Mouse (Mus musculus) lung, postnatal 0 days (tissue): Measurements from ENCODE around the gene Pik3r6. TPM values are rescaled to one million over a fixed set of nuclear protein-coding genes. Genes with fewer than 3 reads are reported as not detected.

Source experiments
- ATAC-seq: fragments of 200-750 bp; cut with Nextera tagmentation; 2 replicates; pipeline ENCODE4 v1.8.0; 2017; ENCODE audit warnings: moderate library complexity
- DNase-seq: peaks from one replicate; pipeline ENCODE4 v3.0.0-alpha.2; 2016; ENCODE audit warnings: low spot score
- H3K27ac ChIP-seq: fragments of 300-500 bp; sonication (generic); 2 replicates; pipeline ENCODE4 v1.5.1; 2014; ENCODE audit warnings: antibody characterized with exemption, mild to moderate bottlenecking, low read length, mixed read lengths
- H3K27me3 ChIP-seq: fragments of 300-500 bp; sonication (generic); replicated peaks from 2 replicates; pipeline ENCODE4 v1.6.1; 2014; ENCODE audit warnings: low read length, mixed read lengths; ENCODE audit not compliant: insufficient read depth
- H3K36me3 ChIP-seq: fragments of 300-500 bp; sonication (generic); 2 replicates; pipeline ENCODE4 v1.6.1; 2014; ENCODE audit warnings: low read length, mixed read lengths; ENCODE audit not compliant: insufficient read depth
- H3K4me1 ChIP-seq: fragments of 300-500 bp; sonication (generic); 2 replicates; pipeline ENCODE4 v1.6.1; 2014; ENCODE audit warnings: antibody characterized with exemption, low read depth, low read length, mixed read lengths; ENCODE audit not compliant: insufficient read depth
- H3K4me2 ChIP-seq: fragments of 300-500 bp; sonication (generic); replicated peaks from 2 replicates; pipeline ENCODE4 v1.6.1; 2014; ENCODE audit warnings: low read depth, mild to moderate bottlenecking, low read length, moderate library complexity, mixed read lengths
- H3K4me3 ChIP-seq: fragments of 300-500 bp; sonication (generic); 2 replicates; pipeline ENCODE4 v1.5.1; 2014; ENCODE audit warnings: low read depth, low read length
- H3K9ac ChIP-seq: fragments of 300-500 bp; sonication (generic); replicated peaks from 2 replicates; pipeline ENCODE4 v1.6.1; 2014; ENCODE audit warnings: low read depth, mild to moderate bottlenecking
- H3K9me3 ChIP-seq: fragments of 300-500 bp; sonication (generic); 2 replicates; pipeline ENCODE4 v1.6.1; 2016; ENCODE audit warnings: low read length, mixed read lengths
- CTCF ChIP-seq: IDR thresholded peaks from 2 replicates; pipeline ENCODE4 v1.5.1; 2016; ENCODE audit warnings: antibody characterized with exemption, mild to moderate bottlenecking
- EP300 ChIP-seq: IDR thresholded peaks from 2 replicates; pipeline ENCODE4 v1.6.1; 2016; ENCODE audit warnings: antibody characterized with exemption, mild to moderate bottlenecking, control low read depth
- WGBS: fragments of 180-500 bp; shearing (Covaris S2); extraction: QIAGEN DNeasy Blood & Tissue Kit; methylation state at CpG from one replicate; pipeline ENCODE4 v1.1.7; 2014; 5-methylcytosine and 5-hydroxymethylcytosine counted together
- polyA plus RNA-seq: library from polyadenylated mRNA; unstranded; fragments of >200 nt; fragmentation: Nextera tagmentation; extraction: Ambion mirVana; gene quantifications from 2 replicates; pipeline ENCODE4 v1.2.1, GENCODE M21; 2015

Pik3r6 gene
- polyA plus RNA-seq, 1 experiment from 2014 or later = 6.8 TPM

DNA sequence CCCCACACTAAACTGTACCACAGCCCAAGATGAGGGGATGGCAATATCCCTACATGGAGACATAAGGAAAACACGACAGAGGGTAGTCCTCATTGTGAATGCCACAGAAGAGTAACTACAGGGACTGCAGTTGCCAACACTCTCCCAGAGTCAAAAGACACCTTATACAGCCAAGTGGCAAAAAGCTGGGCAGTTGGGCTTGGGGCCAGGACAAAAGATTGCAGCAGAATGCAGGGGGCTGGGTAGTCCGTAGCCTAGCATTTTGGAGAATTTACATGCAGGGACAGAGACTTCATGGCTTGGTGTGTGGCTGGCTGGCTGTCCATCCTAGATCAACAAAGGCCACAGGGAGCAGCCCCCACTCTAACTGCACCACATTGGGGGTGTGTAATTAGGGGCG is 18.4 kb upstream of the Pik3r6 start:
- Histone ChIP-seq H3K27ac (no peak overlapping the region), H3K9me3 (no peaks in the 10 kb centered on the region), H3K4me1 (no peaks in the 10 kb centered on the region), H3K9ac (no peak overlapping the region), H3K36me3 (no peaks in the 10 kb centered on the region), H3K27me3 (no peaks in the 10 kb centered on the region), H3K4me2 (no peak overlapping the region), H3K4me3 (no peak overlapping the region)
- TF ChIP-seq EP300 (no peak), CTCF (no peak)
- DNase-seq (no peak), ATAC-seq (no peak)
- 72% methylated on average over 3 of the region's 3 CpGs for WGBS

DNA sequence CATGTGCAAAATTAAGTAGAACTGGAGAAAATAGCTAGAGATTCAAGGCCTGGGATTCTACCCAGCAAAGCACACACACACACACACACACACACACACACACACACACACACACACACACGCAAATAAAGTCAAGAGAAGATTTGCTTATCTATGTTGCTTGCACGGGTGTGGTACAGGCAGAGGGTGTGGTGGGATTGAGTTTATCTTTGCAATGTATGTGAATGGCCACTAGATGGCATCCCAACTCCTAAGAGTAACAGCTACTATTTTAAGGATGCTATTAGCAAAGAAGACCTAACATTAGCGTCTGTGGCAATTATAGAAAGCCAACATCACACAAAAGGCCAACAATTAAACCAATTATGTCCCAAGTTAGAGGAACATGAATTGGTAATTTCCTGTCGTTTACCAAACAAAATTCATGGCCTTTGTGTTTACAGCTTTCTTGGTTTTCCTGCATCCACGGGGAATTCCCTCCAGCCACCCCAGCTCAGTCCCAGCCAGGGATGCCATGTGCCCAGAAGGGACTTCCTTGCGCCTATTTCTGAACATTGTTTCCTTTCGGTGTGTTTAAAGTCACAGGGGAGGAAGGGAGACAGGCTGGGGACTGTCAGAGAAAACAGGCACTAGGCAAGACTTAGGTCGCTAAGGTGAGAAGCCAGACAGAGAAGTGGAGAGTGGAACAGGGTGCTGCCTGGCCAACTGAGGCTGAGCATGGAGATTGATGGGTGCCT is 17.4 kb upstream of the Pik3r6 start:
- DNase-seq (peak; percentile 90), ATAC-seq (peak; percentile 29; the same call in 1 of the 2 replicates)
- WGBS = 34% methylated on average over 8 of the region's 8 CpGs
- no peaks in the 10 kb centered on the region for H3K36me3 ChIP-seq
- no peaks in the 10 kb centered on the region for H3K27me3 ChIP-seq
- no peak overlapping the region for H3K9ac ChIP-seq
- H3K4me2 ChIP-seq = no peak overlapping the region
- no peaks in the 10 kb centered on the region for H3K4me1 ChIP-seq
- no peak overlapping the region for H3K4me3 ChIP-seq
- TF ChIP-seq EP300 = no peak
- peak; percentile 91 for TF ChIP-seq CTCF
- H3K9me3 ChIP-seq = no peaks in the 10 kb centered on the region
- no peak overlapping the region for H3K27ac ChIP-seq

DNA sequence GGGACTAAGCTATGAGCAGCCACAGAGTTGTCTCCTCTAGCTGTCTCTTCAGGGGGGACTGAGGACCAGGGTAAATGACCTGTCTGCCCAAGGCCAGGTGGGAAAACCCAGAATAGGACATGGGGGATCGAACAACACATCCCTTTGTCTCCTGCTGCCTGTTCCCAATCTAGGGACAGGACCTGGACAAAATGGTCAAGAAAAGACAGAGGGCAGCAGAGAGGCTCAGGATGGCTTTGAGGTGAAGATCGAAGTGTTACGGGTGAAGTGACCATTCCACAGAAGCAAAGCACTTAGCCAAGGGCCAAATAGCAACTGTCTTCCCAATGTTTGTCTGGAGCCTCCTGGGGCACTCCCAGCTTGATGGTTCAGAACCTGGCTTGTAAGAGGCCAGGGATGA is 16.7 kb upstream of the Pik3r6 start:
- TF ChIP-seq EP300 = no peak
- peak; percentile 49 for TF ChIP-seq CTCF
- Histone ChIP-seq H3K9me3 (no peaks in the 10 kb centered on the region), H3K9ac (no peak overlapping the region), H3K27me3 (no peaks in the 10 kb centered on the region), H3K4me1 (no peaks in the 10 kb centered on the region), H3K4me2 (no peak overlapping the region), H3K36me3 (no peaks in the 10 kb centered on the region), H3K27ac (no peak overlapping the region), H3K4me3 (no peak overlapping the region)
- DNase-seq (no peak), ATAC-seq (no peak)
- 87% methylated on average over 3 of the region's 3 CpGs for WGBS

GRCm38 (mm10) chr11:68487720-68488119 is 15.1 kb upstream of the Pik3r6 start:
- no peaks in the 10 kb centered on the region for H3K4me1 ChIP-seq

DNA sequence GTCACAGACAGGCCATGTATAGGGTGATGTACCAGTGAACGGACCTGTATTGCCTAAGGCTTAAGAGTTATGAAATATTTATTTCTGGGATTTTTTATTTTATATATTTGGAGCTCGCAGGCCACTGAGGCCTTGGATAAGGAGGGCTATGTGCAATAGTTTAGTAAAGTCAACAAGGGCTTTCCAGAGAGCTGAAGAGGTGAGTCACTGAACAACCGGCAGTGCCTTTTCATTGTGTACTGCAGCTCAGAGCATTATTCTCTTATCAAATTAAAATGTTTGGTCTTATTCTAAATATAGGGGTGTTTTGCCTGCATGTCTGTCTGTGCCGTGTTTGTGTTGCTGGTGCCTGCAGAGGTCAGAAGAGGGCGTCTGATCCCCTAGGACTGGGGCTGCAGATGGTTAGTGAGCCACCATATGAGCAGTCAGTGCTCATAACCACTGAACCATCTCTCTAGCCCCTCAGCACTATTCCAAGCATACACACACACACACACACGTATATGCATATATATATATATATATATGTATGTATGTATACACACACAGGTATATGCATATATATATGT is 14.5 kb upstream of the Pik3r6 start:
- 43% methylated on average over 6 of the region's 6 CpGs for WGBS
- Histone ChIP-seq H3K36me3 (no peaks in the 10 kb centered on the region), H3K9me3 (no peaks in the 10 kb centered on the region), H3K4me3 (no peak overlapping the region), H3K9ac (no peak overlapping the region), H3K4me1 (no peaks in the 10 kb centered on the region), H3K27ac (no peak overlapping the region), H3K27me3 (no peaks in the 10 kb centered on the region), H3K4me2 (no peak overlapping the region)
- peak; percentile 32 for TF ChIP-seq EP300
- TF ChIP-seq CTCF = peak; percentile 28
- ATAC-seq (peak; percentile 87), DNase-seq (peak; percentile 85)

More at GRCm38 (mm10) chr11:68487720-68488119, 15.1 kb upstream of the Pik3r6 start:
- 59% methylated on average over 10 of the region's 10 CpGs for WGBS
- ATAC-seq = peak; percentile 51
- no peaks in the 10 kb centered on the region for H3K27me3 ChIP-seq
- TF ChIP-seq EP300 (no peak), CTCF (no peak)
- no peaks in the 10 kb centered on the region for H3K9me3 ChIP-seq
- no peak overlapping the region for H3K4me2 ChIP-seq
- no peak overlapping the region for H3K4me3 ChIP-seq
- peak overlapping the region; percentile 34; the same call in 1 of the 2 replicates for H3K27ac ChIP-seq
- H3K36me3 ChIP-seq = no peaks in the 10 kb centered on the region
- DNase-seq = peak; percentile 46
- H3K9ac ChIP-seq = no peak overlapping the region

DNA sequence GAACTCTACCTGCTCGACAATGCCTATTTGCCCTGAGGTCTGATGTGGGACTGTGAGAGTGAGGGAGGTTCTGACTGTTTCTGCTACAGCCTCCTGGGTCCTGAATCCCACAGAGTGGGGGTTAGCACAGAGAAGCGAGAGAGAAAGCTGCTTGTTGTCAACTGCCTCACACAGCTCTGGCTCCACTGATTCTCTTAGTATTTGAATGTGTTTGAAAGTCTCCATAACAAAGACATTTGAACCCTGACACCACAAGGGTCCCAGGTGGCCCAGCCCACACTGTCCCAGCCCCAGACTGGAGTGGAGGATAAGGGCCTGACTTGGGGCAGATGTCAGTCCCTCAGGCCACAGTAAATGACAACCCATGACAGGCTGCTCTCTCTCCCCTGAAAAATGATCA is 13.6 kb upstream of the Pik3r6 start:
- WGBS = 44% methylated on average over 2 of the region's 2 CpGs

More for the DNA sequence above, 13.6 kb upstream of the Pik3r6 start:
- no peaks in the 10 kb centered on the region for H3K36me3 ChIP-seq
- H3K9ac ChIP-seq = no peak overlapping the region
- ATAC-seq = no peak
- H3K4me2 ChIP-seq = no peak overlapping the region
- no peaks in the 10 kb centered on the region for H3K4me1 ChIP-seq
- TF ChIP-seq EP300 (no peak), CTCF (no peak)
- no peaks in the 10 kb centered on the region for H3K27me3 ChIP-seq
- DNase-seq = no peak
- H3K9me3 ChIP-seq = no peaks in the 10 kb centered on the region
- H3K27ac ChIP-seq = no peak overlapping the region
- no peak overlapping the region for H3K4me3 ChIP-seq
